In the genomic region with DNA sequence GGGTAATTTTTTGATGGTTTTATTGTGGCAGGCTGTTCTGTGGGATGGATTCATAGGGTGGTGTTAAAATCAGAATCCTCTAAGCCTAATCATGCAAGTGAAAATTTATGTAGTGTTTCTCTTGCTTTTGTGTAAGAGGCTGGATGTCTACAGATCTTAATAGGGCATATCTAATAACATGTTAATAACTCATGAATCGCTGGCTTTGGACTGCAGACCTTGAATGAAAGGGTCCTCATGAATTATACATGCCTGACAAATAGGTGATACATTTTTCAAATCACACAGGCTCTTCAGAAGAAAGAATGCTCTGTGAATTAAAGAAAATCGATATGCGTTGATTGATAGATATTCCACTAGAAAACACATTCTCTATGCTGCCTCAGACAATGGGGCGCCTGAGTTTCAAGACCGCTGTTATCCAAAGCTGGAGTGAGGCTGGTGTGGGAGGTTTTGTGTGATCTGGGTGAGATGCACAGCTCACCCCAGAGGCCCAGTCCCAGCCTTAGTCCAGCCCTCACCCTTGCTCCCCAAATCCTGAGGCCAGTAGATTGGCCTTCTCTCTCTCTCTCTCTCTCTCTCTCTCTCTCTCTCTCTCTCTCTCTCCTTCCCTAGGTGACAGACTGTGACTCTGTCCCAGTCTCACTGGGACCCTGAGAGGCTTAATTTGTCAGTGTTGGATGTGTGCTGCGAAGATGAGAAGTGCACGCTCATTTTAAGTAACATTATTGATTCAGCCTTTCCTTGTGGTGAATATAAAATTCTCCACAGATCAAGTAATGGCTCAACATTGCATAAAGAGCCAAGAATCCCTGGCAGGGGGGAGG, we compare ENCODE assay signal across 17 mouse cellular contexts.
A peak's percentile ranks its signal among the peaks of the same experiment; 100 is the strongest.
DNase-seq lines count a peak whose midpoint lies in the region; ATAC-seq and TF ChIP-seq lines count a peak whose summit lies in the region.
"Had no signal": no experiment of that assay in that cellular context is flagged by ENCODE, and none has a peak within 500 bp of the region (broad histone marks: within the 10 kb centered on the region; RNA-seq: fewer than 3 reads in every experiment).

No protein-coding gene starts in this region.

- no peak overlapping the region for H3K9ac ChIP-seq in forebrain, embryonic 14.5 days (ENCODE audit: low read length)
- H3K9ac ChIP-seq in forebrain, postnatal 0 days = no peak overlapping the region
- H3K9ac ChIP-seq in embryonic facial prominence, embryonic 14.5 days (ENCODE audit: low read depth, low read length) = no peak overlapping the region
- no peak overlapping the region for H3K9ac ChIP-seq in neural tube, embryonic 12.5 days
- H3K9ac ChIP-seq: limb, embryonic 12.5 days; liver, embryonic 14.5 days had no signal

- H3K9me3 ChIP-seq in forebrain, embryonic 14.5 days (replicated peaks; ENCODE audit: control insufficient read depth, low read length) = no peaks in the 10 kb centered on the region
- no peaks in the 10 kb centered on the region for H3K9me3 ChIP-seq in forebrain, postnatal 0 days (ENCODE audit: low read length)
- H3K9me3 ChIP-seq in embryonic facial prominence, embryonic 14.5 days (ENCODE audit: control insufficient read depth, low read length) = no peaks in the 10 kb centered on the region
- H3K9me3 ChIP-seq in neural tube, embryonic 12.5 days = no peaks in the 10 kb centered on the region
- H3K9me3 ChIP-seq: limb, embryonic 12.5 days had no signal

- H3K27me3 ChIP-seq in forebrain, embryonic 14.5 days (replicated peaks; ENCODE audit: control insufficient read depth, insufficient read depth, low read length) = no peaks in the 10 kb centered on the region
- H3K27me3 ChIP-seq in forebrain, postnatal 0 days (ENCODE audit: insufficient read depth, low read length) = no peaks in the 10 kb centered on the region
- H3K27me3 ChIP-seq in embryonic facial prominence, embryonic 14.5 days (replicated peaks; ENCODE audit: control insufficient read depth, insufficient read depth, low read length) = no peaks in the 10 kb centered on the region
- no peaks in the 10 kb centered on the region for H3K27me3 ChIP-seq in neural tube, embryonic 12.5 days (replicated peaks)
- H3K27me3 ChIP-seq: limb, embryonic 12.5 days had no signal

- WGBS in forebrain, embryonic 14.5 days = 59% methylated on average over 7 of the region's 7 CpGs
- 48% methylated on average over 7 of the region's 7 CpGs for WGBS in forebrain, postnatal 0 days
- 74% methylated on average over 7 of the region's 7 CpGs for WGBS in embryonic facial prominence, embryonic 14.5 days
- 39% methylated on average over 7 of the region's 7 CpGs for WGBS in neural tube, embryonic 12.5 days

- no peak for TF ChIP-seq CTCF in forebrain, postnatal 0 days (IDR thresholded peaks at IDR 0.05; ENCODE audit: low read depth)

- peak; percentile 13 for DNase-seq in forebrain, embryonic 14.5 days (ENCODE audit: low spot score)
- no peak for DNase-seq in forebrain, postnatal 0 days
- DNase-seq in embryonic facial prominence, embryonic 14.5 days (ENCODE audit: low spot score) = peak; percentile 22
- DNase-seq in mesoderm, embryonic 11.5 days (ENCODE audit: low read depth, low spot score) = peak; percentile 37
- DNase-seq in right cerebral cortex, adult 2 months (ENCODE audit: low spot score in 2 of 2) = no peak
- DNase-seq in lung, postnatal 4 days = no peak
- DNase-seq in adrenal gland, postnatal 14 days = no peak
- DNase-seq: B cell, adult 2 months; cerebellum, adult 2 months; heart, adult 18-20 months had no signal

- no peak overlapping the region for H3K4me2 ChIP-seq in forebrain, embryonic 14.5 days (ENCODE audit: low read length)
- H3K4me2 ChIP-seq in forebrain, postnatal 0 days (ENCODE audit: low read depth) = no peak overlapping the region
- no peak overlapping the region for H3K4me2 ChIP-seq in embryonic facial prominence, embryonic 14.5 days (ENCODE audit: low read depth, low read length)
- H3K4me2 ChIP-seq in neural tube, embryonic 12.5 days (replicated peaks) = peak overlapping the region; percentile 24; the same call in 1 of the 2 replicates
- H3K4me2 ChIP-seq: limb, embryonic 12.5 days had no signal

- H3K27ac ChIP-seq in forebrain, embryonic 14.5 days (ENCODE audit: low read depth, low read length) = no peak overlapping the region
- no peak overlapping the region for H3K27ac ChIP-seq in forebrain, postnatal 0 days (ENCODE audit: low read depth, low read length)
- H3K27ac ChIP-seq in embryonic facial prominence, embryonic 14.5 days (replicated peaks; ENCODE audit: low read depth, low read length) = no peak overlapping the region
- no peak overlapping the region for H3K27ac ChIP-seq in neural tube, embryonic 12.5 days
- H3K27ac ChIP-seq: layer of hippocampus, adult 2 months; left cerebral cortex, adult 2 months; limb, embryonic 12.5 days; liver, embryonic 14.5 days had no signal

- no peaks in the 10 kb centered on the region for H3K36me3 ChIP-seq in forebrain, embryonic 14.5 days (ENCODE audit: control insufficient read depth, insufficient read depth, low read length)
- no peaks in the 10 kb centered on the region for H3K36me3 ChIP-seq in forebrain, postnatal 0 days (ENCODE audit: insufficient read depth)
- H3K36me3 ChIP-seq in embryonic facial prominence, embryonic 14.5 days (ENCODE audit: control insufficient read depth, insufficient read depth, low read length) = no peaks in the 10 kb centered on the region
- no peaks in the 10 kb centered on the region for H3K36me3 ChIP-seq in neural tube, embryonic 12.5 days
- H3K36me3 ChIP-seq: limb, embryonic 12.5 days had no signal

- H3K4me3 ChIP-seq in forebrain, embryonic 14.5 days (ENCODE audit: low read depth, low read length) = no peak overlapping the region
- H3K4me3 ChIP-seq in forebrain, postnatal 0 days (ENCODE audit: low read depth, low read length) = no peak overlapping the region
- H3K4me3 ChIP-seq in embryonic facial prominence, embryonic 14.5 days (ENCODE audit: low read depth, low read length) = no peak overlapping the region
- no peak overlapping the region for H3K4me3 ChIP-seq in neural tube, embryonic 12.5 days
- H3K4me3 ChIP-seq: layer of hippocampus, adult 2 months; left cerebral cortex, adult 2 months; limb, embryonic 12.5 days had no signal

- no peaks in the 10 kb centered on the region for H3K4me1 ChIP-seq in forebrain, embryonic 14.5 days (ENCODE audit: control insufficient read depth, insufficient read depth, low read length)
- H3K4me1 ChIP-seq in forebrain, postnatal 0 days (ENCODE audit: insufficient read depth) = no peaks in the 10 kb centered on the region; the same call in 1 of the 2 replicates
- peaks cover 4% of the 10 kb centered on the region; the same call in 1 of the 2 replicates for H3K4me1 ChIP-seq in embryonic facial prominence, embryonic 14.5 days (ENCODE audit: control insufficient read depth, insufficient read depth, low read length)
- H3K4me1 ChIP-seq in neural tube, embryonic 12.5 days = peaks cover 4% of the 10 kb centered on the region; the same call in 1 of the 2 replicates
- H3K4me1 ChIP-seq: limb, embryonic 12.5 days had no signal

- no peak; the same call in 1 of the 2 replicates for ATAC-seq in forebrain, embryonic 14.5 days
- no peak for ATAC-seq in forebrain, postnatal 0 days
- no peak for ATAC-seq in embryonic facial prominence, embryonic 14.5 days (ENCODE audit: low read depth)
- peak; percentile 66; the same call in 1 of the 2 replicates for ATAC-seq in neural tube, embryonic 12.5 days (ENCODE audit: low FRiP score, low read depth)
- ATAC-seq: lung, postnatal 0 days; Patski had no signal

Comparison
In these comparisons a context has a peak if more than half of its experiments do, and no peak if none do; other contexts are left out.
1. DNase-seq: peak in forebrain, embryonic 14.5 days (single experiment), embryonic facial prominence, embryonic 14.5 days (single experiment) and mesoderm, embryonic 11.5 days (single experiment); none in forebrain, postnatal 0 days (single experiment), right cerebral cortex, adult 2 months (0 of 2), lung, postnatal 4 days (0 of 2) and adrenal gland, postnatal 14 days (single experiment).